In genomic region chr19:17011261-17011995, GRCm38 (mm10) we compare ENCODE assay signal across 9 mouse cellular contexts. TPM values are rescaled to one million over a fixed set of nuclear protein-coding genes. Genes with fewer than 3 reads are reported as not detected.
DNase-seq lines count a peak whose midpoint lies in the region; ATAC-seq and TF ChIP-seq lines count a peak whose summit lies in the region.
"Had no signal": no experiment of that assay in that cellular context is flagged by ENCODE, and none has a peak within 500 bp of the region (broad histone marks: within the 10 kb centered on the region; RNA-seq: fewer than 3 reads in every experiment).

No protein-coding gene starts in this region.

- H3K4me1 ChIP-seq in heart, postnatal 0 days (ENCODE audit: control insufficient read depth, insufficient read depth): no peaks in the 10 kb centered on the region
- H3K4me1 ChIP-seq in midbrain, embryonic 14.5 days (ENCODE audit: control insufficient read depth, insufficient read depth, low read length): no peaks in the 10 kb centered on the region

- peak; percentile 24 to 32 for DNase-seq in frontal cortex, postnatal 36 days (ENCODE audit: low spot score in 2 of 2)
- DNase-seq in frontal cortex, postnatal 25 days (ENCODE audit: low spot score in 2 of 2): no peak
- peak; percentile 26 for DNase-seq in c-Kit-positive CD71-positive TER-119-positive erythroid progenitor cells, embryonic 14.5 days (ENCODE audit: low spot score)
- DNase-seq in heart, postnatal 0 days (ENCODE audit: low spot score): peak; percentile 28
- DNase-seq in layer of hippocampus, adult 9-10 months (ENCODE audit: low spot score): peak; percentile 16
- DNase-seq in midbrain, embryonic 14.5 days: peak; percentile 45
- DNase-seq in thymus, postnatal 10 days (ENCODE audit: low spot score in 2 of 2): no peak

- ATAC-seq in heart, postnatal 0 days (ENCODE audit: insufficient read depth, low read depth): peak; percentile 27; the same call in 1 of the 2 replicates
- ATAC-seq in midbrain, embryonic 14.5 days (ENCODE audit: low FRiP score, low TSS enrichment): peak; percentile 60; the same call in 1 of the 2 replicates

- no peak overlapping the region; the same call in 1 of the 2 replicates for H3K4me2 ChIP-seq in heart, postnatal 0 days (ENCODE audit: low read depth, low read length)
- no peak overlapping the region for H3K4me2 ChIP-seq in midbrain, embryonic 14.5 days (ENCODE audit: low read length)

- H3K27ac ChIP-seq in heart, postnatal 0 days (ENCODE audit: low read depth): no peak overlapping the region
- H3K27ac ChIP-seq in midbrain, embryonic 14.5 days (replicated peaks; ENCODE audit: low read depth, low read length): no peak overlapping the region
- H3K27ac ChIP-seq: kidney, postnatal 0 days had no signal

- H3K27me3 ChIP-seq in C2C12 (ENCODE audit: control insufficient read depth, insufficient read depth, insufficient read length): no peaks in the 10 kb centered on the region
- no peaks in the 10 kb centered on the region for H3K27me3 ChIP-seq in heart, postnatal 0 days (ENCODE audit: control insufficient read depth, insufficient read depth, low read length)
- H3K27me3 ChIP-seq in midbrain, embryonic 14.5 days (ENCODE audit: control insufficient read depth, insufficient read depth, low read length): no peaks in the 10 kb centered on the region

- no peak overlapping the region for H3ac ChIP-seq in C2C12 (ENCODE audit: control insufficient read depth, insufficient read length, low read depth)

- no peaks in the 10 kb centered on the region for H3K79me3 ChIP-seq in C2C12 (ENCODE audit: low read depth)

- no peaks in the 10 kb centered on the region for H3K9me3 ChIP-seq in heart, postnatal 0 days (replicated peaks; ENCODE audit: control insufficient read depth, low read length)
- no peaks in the 10 kb centered on the region for H3K9me3 ChIP-seq in midbrain, embryonic 14.5 days (ENCODE audit: control insufficient read depth, low read length)

- TF ChIP-seq CTCF in C2C12 (IDR thresholded peaks at IDR 0.05; ENCODE audit: control insufficient read depth, insufficient read depth, insufficient read length): no peak
- TF ChIP-seq CTCF in heart, postnatal 0 days (IDR thresholded peaks at IDR 0.05; ENCODE audit: low read depth): no peak

- H3K9ac ChIP-seq in heart, postnatal 0 days (replicated peaks; ENCODE audit: low read depth, low read length): no peak overlapping the region
- no peak overlapping the region for H3K9ac ChIP-seq in midbrain, embryonic 14.5 days (replicated peaks; ENCODE audit: low read length)

- no peak overlapping the region for H3K4me3 ChIP-seq in C2C12 (ENCODE audit: insufficient read depth, poor library complexity, severe bottlenecking)
- no peak overlapping the region for H3K4me3 ChIP-seq in heart, postnatal 0 days (ENCODE audit: low read depth, low read length)
- no peak overlapping the region for H3K4me3 ChIP-seq in midbrain, embryonic 14.5 days (replicated peaks; ENCODE audit: low read depth, low read length)

- TF ChIP-seq EP300 in heart, postnatal 0 days (IDR thresholded peaks at IDR 0.05; ENCODE audit: low read depth): no peak

- peaks cover 45% of the 10 kb centered on the region for H3K36me3 ChIP-seq in C2C12 (ENCODE audit: control insufficient read depth, insufficient read depth)
- no peaks in the 10 kb centered on the region for H3K36me3 ChIP-seq in heart, postnatal 0 days (replicated peaks; ENCODE audit: control insufficient read depth, insufficient read depth, low read length)
- no peaks in the 10 kb centered on the region for H3K36me3 ChIP-seq in midbrain, embryonic 14.5 days (ENCODE audit: control insufficient read depth, insufficient read depth, low read length)

- 8% methylated on average over 6 of the region's 6 CpGs for WGBS in heart, postnatal 0 days
- WGBS in midbrain, embryonic 14.5 days: 63% methylated on average over 6 of the region's 6 CpGs

- H3K79me2 ChIP-seq in C2C12 (ENCODE audit: control insufficient read depth, insufficient read depth): peaks cover 5% of the 10 kb centered on the region

TF ChIP-seq in C2C12, 6 proteins besides CTCF, POLR2A, EP300 and RAD21:
- TF ChIP-seq MYOD1 (IDR thresholded peaks at IDR 0.05; ENCODE audit: control insufficient read depth, insufficient read length, low read depth) (peak; percentile 62), USF1 (IDR thresholded peaks at IDR 0.05; ENCODE audit: low read depth) (no peak), MAX (IDR thresholded peaks at IDR 0.05) (peak; percentile 50)

RNA-seq across cellular contexts. Expression of gene Prune2, which starts 55.5 kb away (rescaled TPM):
- polyA plus RNA-seq in C2C12 (2012; fragmentation: generic; extraction: Trizol): 17.0 TPM
- total RNA-seq in heart, postnatal 0 days (2014; rRNA removed; ENCODE audit: low replicate concordance): 10.5 and 20.8 TPM in 2 replicates
- polyA plus RNA-seq in heart, postnatal 0 days (2015; fragmentation: Nextera tagmentation; extraction: Ambion mirVana): 4.0 and 4.6 TPM in 2 replicates
- 7.7 and 8.1 TPM in 2 replicates for polyA plus RNA-seq in midbrain, embryonic 14.5 days (2014; fragmentation: Nextera tagmentation; extraction: Ambion mirVana)

Comparison
In these comparisons a context has a peak if more than half of its experiments do, and no peak if none do; other contexts are left out.
1. DNase-seq: peak in frontal cortex, postnatal 36 days (2 of 2), c-Kit-positive CD71-positive TER-119-positive erythroid progenitor cells, embryonic 14.5 days (single experiment), heart, postnatal 0 days (single experiment), layer of hippocampus, adult 9-10 months (single experiment) and midbrain, embryonic 14.5 days (single experiment); none in frontal cortex, postnatal 25 days (0 of 2) and thymus, postnatal 10 days (0 of 2).